Mouse (Mus musculus): ENCODE measurements at regions not wholly inside any gene's neighbourhood (a gene's known extent, or its start where the extent isn't known, plus 50 kb on each side); places are given as distances from the start of the nearest gene placed in this dataset.

DNA sequence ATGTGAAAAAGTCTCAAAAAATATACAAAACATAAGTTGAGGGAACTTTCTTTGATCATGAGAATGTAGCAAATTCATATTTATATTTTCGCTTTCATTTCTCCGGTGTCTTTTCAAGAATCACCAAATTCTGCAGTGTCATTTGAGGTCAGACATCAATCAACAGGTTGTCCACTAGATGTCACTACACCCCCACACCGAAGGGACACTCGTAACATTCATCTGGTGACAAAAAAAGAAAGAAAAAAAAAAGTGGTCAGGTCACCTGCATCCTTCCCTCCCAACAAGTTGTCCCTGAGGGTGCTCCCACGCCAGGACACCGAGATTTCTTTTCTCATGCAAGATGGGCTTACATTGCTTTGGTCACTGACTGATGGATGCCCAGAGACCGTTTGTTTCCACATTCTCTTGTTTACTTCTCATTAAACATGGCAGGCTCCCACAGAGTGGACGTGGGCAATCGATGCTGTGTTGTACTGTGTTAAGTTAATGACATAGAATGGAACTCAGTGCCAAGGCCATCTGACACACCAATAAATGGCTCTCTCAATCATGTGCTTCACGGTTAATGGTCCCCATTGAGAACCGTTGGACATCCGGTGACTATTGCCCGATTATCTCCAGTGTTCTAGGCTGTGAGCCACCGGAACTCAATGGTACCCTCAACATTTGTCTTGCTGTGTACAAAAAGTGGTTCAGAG lies 199.1 kb upstream of the Gadl1 start:
- 77% methylated on average over 14 of the region's 14 CpGs for WGBS
- no peak for ATAC-seq (ENCODE audit: insufficient number of reproducible peaks, insufficient read depth, low FRiP score, low read depth)

DNA sequence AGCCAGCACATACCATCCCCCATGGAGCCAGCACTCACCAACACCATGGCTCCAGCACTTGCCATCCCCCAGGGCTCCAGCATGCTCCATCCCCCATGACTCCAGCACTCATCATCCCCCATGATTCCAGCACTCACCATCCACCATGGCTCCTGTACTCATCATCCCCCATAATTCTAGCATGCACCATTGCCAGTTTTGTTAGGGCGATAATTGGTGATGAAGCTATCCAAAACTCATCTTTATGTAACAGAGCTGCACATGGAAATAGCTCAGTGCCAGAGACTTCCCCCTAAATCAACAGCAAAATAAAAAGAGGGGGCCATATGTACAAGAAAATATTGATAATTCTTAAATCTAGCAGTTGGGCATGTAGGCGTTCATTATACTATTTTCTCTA lies 188.9 kb upstream of the Gadl1 start:
- H3K9ac ChIP-seq (ENCODE audit: low read length): no peak overlapping the region
- no peak overlapping the region for H3K27ac ChIP-seq (replicated peaks in 1 of 2; ENCODE audit: control insufficient read depth in 1 of 2, insufficient read depth in 1 of 2, low read depth in 2 of 2, low read length in 2 of 2)
- no peak for ATAC-seq (ENCODE audit: insufficient number of reproducible peaks, insufficient read depth, low FRiP score, low read depth)

More for the DNA sequence above, 199.1 kb upstream of the Gadl1 start:
- no peak overlapping the region for H3K4me3 ChIP-seq (ENCODE audit: control insufficient read depth in 1 of 2, insufficient read depth in 1 of 2, low read depth in 1 of 2, low read length in 2 of 2)
- no peaks in the 10 kb centered on the region for H3K27me3 ChIP-seq (ENCODE audit: control insufficient read depth, insufficient read depth, low read length)
- no peak overlapping the region for H3K9ac ChIP-seq (ENCODE audit: low read length)
- H3K4me1 ChIP-seq (ENCODE audit: control insufficient read depth in 2 of 2, insufficient read depth in 2 of 2, low read length in 2 of 2): peaks cover 2 to 10% of the 10 kb centered on the region in 2 experiments; a peak in 2 of 4 replicates
- H3K4me2 ChIP-seq (ENCODE audit: low read length): no peak overlapping the region
- H3K36me3 ChIP-seq (ENCODE audit: control insufficient read depth, insufficient read depth, low read length): no peaks in the 10 kb centered on the region
- H3K27ac ChIP-seq (replicated peaks in 1 of 2; ENCODE audit: control insufficient read depth in 1 of 2, insufficient read depth in 1 of 2, low read depth in 2 of 2, low read length in 2 of 2): no peak overlapping the region
- H3K9me3 ChIP-seq (ENCODE audit: control insufficient read depth, low read length): no peaks in the 10 kb centered on the region

DNA sequence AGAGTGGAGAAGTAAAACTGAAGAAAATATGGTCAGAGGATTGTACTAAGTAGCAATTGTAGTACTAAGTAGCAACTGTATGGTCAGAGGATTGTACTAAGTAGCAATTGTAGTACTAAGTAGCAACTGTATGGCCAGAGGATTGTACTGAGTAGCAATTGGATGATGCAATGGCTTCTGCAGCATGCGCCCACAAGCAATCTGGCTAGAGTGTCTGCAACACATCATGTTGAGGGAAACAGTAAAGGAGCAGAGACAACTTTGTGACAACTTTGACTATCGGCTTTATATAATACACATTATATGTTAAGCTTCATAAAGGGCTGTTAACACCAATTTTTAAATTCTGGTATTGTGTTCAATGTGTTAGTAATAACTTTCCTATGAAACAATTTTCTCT lies 188.4 kb upstream of the Gadl1 start:
- Histone ChIP-seq H3K9me3 (ENCODE audit: control insufficient read depth, low read length) (0 out of 2 replicates have a peak, but pooled peaks cover 6% of the 10 kb centered on the region), H3K36me3 (ENCODE audit: control insufficient read depth, insufficient read depth, low read length) (no peaks in the 10 kb centered on the region), H3K4me3 (ENCODE audit: control insufficient read depth in 1 of 2, insufficient read depth in 1 of 2, low read depth in 1 of 2, low read length in 2 of 2) (no peak overlapping the region), H3K27me3 (ENCODE audit: control insufficient read depth, insufficient read depth, low read length) (no peaks in the 10 kb centered on the region), H3K9ac (ENCODE audit: low read length) (no peak overlapping the region), H3K4me1 (ENCODE audit: control insufficient read depth in 2 of 2, insufficient read depth in 2 of 2, low read length in 2 of 2) (no peaks in the 10 kb centered on the region), H3K27ac (replicated peaks in 1 of 2; ENCODE audit: control insufficient read depth in 1 of 2, insufficient read depth in 1 of 2, low read depth in 2 of 2, low read length in 2 of 2) (no peak overlapping the region), H3K4me2 (ENCODE audit: low read length) (no peak overlapping the region)
- ATAC-seq (ENCODE audit: insufficient number of reproducible peaks, insufficient read depth, low FRiP score, low read depth): no peak
- WGBS: 90% methylated on average over 2 of the region's 2 CpGs

More for the DNA sequence above, 188.9 kb upstream of the Gadl1 start:
- H3K4me2 ChIP-seq (ENCODE audit: low read length): no peak overlapping the region
- no peaks in the 10 kb centered on the region for H3K36me3 ChIP-seq (ENCODE audit: control insufficient read depth, insufficient read depth, low read length)
- no peaks in the 10 kb centered on the region for H3K4me1 ChIP-seq (ENCODE audit: control insufficient read depth in 2 of 2, insufficient read depth in 2 of 2, low read length in 2 of 2)
- H3K4me3 ChIP-seq (ENCODE audit: control insufficient read depth in 1 of 2, insufficient read depth in 1 of 2, low read depth in 1 of 2, low read length in 2 of 2): no peak overlapping the region
- no peaks in the 10 kb centered on the region for H3K27me3 ChIP-seq (ENCODE audit: control insufficient read depth, insufficient read depth, low read length)
- WGBS: 91% methylated on average over 2 of the region's 2 CpGs
- H3K9me3 ChIP-seq (ENCODE audit: control insufficient read depth, low read length): 0 out of 2 replicates have a peak, but pooled peaks cover 4% of the 10 kb centered on the region

DNA sequence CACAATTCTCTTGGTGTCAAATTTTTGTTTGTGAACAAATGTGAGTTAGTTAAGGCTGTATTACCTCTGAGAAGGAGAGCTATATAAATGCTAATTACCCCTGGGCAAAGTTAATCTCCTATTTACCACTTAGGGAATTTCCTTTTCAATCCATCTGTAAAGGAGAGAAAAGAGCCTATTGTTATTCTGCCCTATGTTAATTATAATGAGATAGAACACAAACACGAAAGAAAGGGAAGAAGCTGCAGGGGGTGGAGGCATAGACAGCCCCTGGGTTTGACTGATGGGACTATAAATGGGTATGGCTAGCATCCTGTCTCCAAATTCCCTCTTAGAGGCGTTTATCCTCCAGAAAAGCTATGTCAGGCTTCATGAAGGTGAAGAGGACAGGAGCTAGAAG lies 185.2 kb upstream of the Gadl1 start:
- H3K9ac ChIP-seq (ENCODE audit: low read length): no peak overlapping the region
- H3K36me3 ChIP-seq (ENCODE audit: control insufficient read depth, insufficient read depth, low read length): no peaks in the 10 kb centered on the region
- H3K27ac ChIP-seq (replicated peaks in 1 of 2; ENCODE audit: control insufficient read depth in 1 of 2, insufficient read depth in 1 of 2, low read depth in 2 of 2, low read length in 2 of 2): no peak overlapping the region
- ATAC-seq (ENCODE audit: insufficient number of reproducible peaks, insufficient read depth, low FRiP score, low read depth): no peak
- WGBS: 50% methylated on average over 2 of the region's 2 CpGs
- peaks cover 2 to 8% of the 10 kb centered on the region in 2 experiments; a peak in 2 of 4 replicates for H3K4me1 ChIP-seq (ENCODE audit: control insufficient read depth in 2 of 2, insufficient read depth in 2 of 2, low read length in 2 of 2)
- H3K27me3 ChIP-seq (ENCODE audit: control insufficient read depth, insufficient read depth, low read length): no peaks in the 10 kb centered on the region
- no peak overlapping the region for H3K4me2 ChIP-seq (ENCODE audit: low read length)
- 0 out of 2 replicates have a peak, but pooled peaks cover 6% of the 10 kb centered on the region for H3K9me3 ChIP-seq (ENCODE audit: control insufficient read depth, low read length)
- H3K4me3 ChIP-seq (ENCODE audit: control insufficient read depth in 1 of 2, insufficient read depth in 1 of 2, low read depth in 1 of 2, low read length in 2 of 2): no peak overlapping the region

DNA sequence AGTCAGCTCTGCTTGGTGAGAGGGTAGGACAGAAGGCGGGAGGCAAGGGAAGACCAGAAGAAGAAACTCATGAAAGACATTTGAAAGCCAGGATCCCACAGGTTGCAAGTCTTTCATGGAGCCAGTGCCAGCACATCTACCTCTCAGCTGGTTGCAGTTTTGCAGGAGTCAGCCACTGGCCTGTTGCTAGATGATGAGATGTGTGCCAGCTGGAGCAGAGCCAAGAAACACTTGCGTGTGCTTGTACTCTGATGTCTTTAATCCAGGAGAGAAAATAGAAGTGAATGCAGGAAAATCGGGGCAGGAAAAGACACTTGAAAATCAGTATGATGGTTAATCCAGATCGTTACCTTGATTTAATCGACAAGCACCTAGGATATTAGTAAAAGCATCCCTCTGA lies 181.9 kb upstream of the Gadl1 start:
- Histone ChIP-seq H3K9ac (ENCODE audit: low read length) (no peak overlapping the region), H3K36me3 (ENCODE audit: control insufficient read depth, insufficient read depth, low read length) (no peaks in the 10 kb centered on the region), H3K27ac (replicated peaks in 1 of 2; ENCODE audit: control insufficient read depth in 1 of 2, insufficient read depth in 1 of 2, low read depth in 2 of 2, low read length in 2 of 2) (no peak overlapping the region), H3K4me3 (ENCODE audit: control insufficient read depth in 1 of 2, insufficient read depth in 1 of 2, low read depth in 1 of 2, low read length in 2 of 2) (no peak overlapping the region), H3K9me3 (ENCODE audit: control insufficient read depth, low read length) (0 out of 2 replicates have a peak, but pooled peaks cover 6% of the 10 kb centered on the region), H3K27me3 (ENCODE audit: control insufficient read depth, insufficient read depth, low read length) (no peaks in the 10 kb centered on the region), H3K4me1 (ENCODE audit: control insufficient read depth in 2 of 2, insufficient read depth in 2 of 2, low read length in 2 of 2) (peaks cover 2 to 8% of the 10 kb centered on the region in 2 experiments; a peak in 2 of 4 replicates), H3K4me2 (ENCODE audit: low read length) (no peak overlapping the region)
- 40% methylated on average over 5 of the region's 5 CpGs for WGBS
- ATAC-seq (ENCODE audit: insufficient number of reproducible peaks, insufficient read depth, low FRiP score, low read depth): no peak

DNA sequence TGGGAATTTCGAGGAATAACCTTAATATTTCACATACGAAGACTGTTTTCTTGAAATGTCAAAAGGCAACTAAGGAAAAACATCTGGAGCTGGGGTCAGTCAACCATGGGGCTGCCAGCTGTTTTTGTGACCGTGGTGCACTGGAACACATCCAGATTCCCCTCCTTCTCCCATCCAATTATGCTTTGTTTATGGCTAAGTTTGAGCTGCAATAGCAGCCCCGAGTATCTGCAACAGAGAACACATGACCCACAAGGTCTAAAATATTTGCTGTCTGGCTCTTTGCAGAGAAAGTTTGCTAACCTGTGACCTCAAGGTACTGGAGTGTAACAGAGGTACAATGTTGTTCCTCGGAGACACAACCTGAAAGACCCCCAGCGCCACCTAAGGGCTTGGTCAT lies 177.7 kb upstream of the Gadl1 start:
- ATAC-seq (ENCODE audit: insufficient number of reproducible peaks, insufficient read depth, low FRiP score, low read depth): no peak
- Histone ChIP-seq H3K4me1 (ENCODE audit: control insufficient read depth in 2 of 2, insufficient read depth in 2 of 2, low read length in 2 of 2) (peaks cover 2 to 8% of the 10 kb centered on the region in 2 experiments; a peak in 2 of 4 replicates), H3K27me3 (ENCODE audit: control insufficient read depth, insufficient read depth, low read length) (no peaks in the 10 kb centered on the region), H3K27ac (replicated peaks in 1 of 2; ENCODE audit: control insufficient read depth in 1 of 2, insufficient read depth in 1 of 2, low read depth in 2 of 2, low read length in 2 of 2) (no peak overlapping the region), H3K9me3 (ENCODE audit: control insufficient read depth, low read length) (no peaks in the 10 kb centered on the region), H3K9ac (ENCODE audit: low read length) (no peak overlapping the region), H3K4me3 (ENCODE audit: control insufficient read depth in 1 of 2, insufficient read depth in 1 of 2, low read depth in 1 of 2, low read length in 2 of 2) (no peak overlapping the region), H3K36me3 (ENCODE audit: control insufficient read depth, insufficient read depth, low read length) (no peaks in the 10 kb centered on the region), H3K4me2 (ENCODE audit: low read length) (no peak overlapping the region)
- 66% methylated on average over 6 of the region's 6 CpGs for WGBS

DNA sequence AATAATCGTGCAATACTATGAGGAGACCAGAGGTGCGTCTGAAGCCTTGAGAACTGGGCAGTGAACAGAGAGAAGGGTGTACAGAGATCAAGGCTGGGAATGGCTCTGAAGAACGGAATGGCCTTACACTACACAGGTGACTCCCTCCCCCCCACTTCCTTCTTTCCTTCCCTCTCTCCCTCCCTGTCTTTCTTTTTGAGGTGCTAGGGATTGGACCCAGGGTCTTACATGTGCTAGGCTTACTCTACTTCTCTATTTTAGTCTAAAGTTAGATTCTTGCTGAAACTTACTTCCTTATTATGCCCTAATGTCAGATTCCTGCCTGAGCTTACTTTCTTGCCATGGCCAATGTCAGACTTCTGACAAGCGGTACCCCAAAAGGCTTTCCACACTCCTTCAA lies 176.2 kb upstream of the Gadl1 start:
- H3K4me3 ChIP-seq (ENCODE audit: control insufficient read depth in 1 of 2, insufficient read depth in 1 of 2, low read depth in 1 of 2, low read length in 2 of 2): no peak overlapping the region
- H3K27me3 ChIP-seq (ENCODE audit: control insufficient read depth, insufficient read depth, low read length): no peaks in the 10 kb centered on the region
- 79% methylated on average over 4 of the region's 4 CpGs for WGBS
- H3K4me1 ChIP-seq (ENCODE audit: control insufficient read depth in 2 of 2, insufficient read depth in 2 of 2, low read length in 2 of 2): no peaks in the 10 kb centered on the region
- no peak overlapping the region for H3K27ac ChIP-seq (replicated peaks in 1 of 2; ENCODE audit: control insufficient read depth in 1 of 2, insufficient read depth in 1 of 2, low read depth in 2 of 2, low read length in 2 of 2)
- H3K9me3 ChIP-seq (ENCODE audit: control insufficient read depth, low read length): no peaks in the 10 kb centered on the region
- H3K36me3 ChIP-seq (ENCODE audit: control insufficient read depth, insufficient read depth, low read length): no peaks in the 10 kb centered on the region
- no peak overlapping the region for H3K4me2 ChIP-seq (ENCODE audit: low read length)
- ATAC-seq (ENCODE audit: insufficient number of reproducible peaks, insufficient read depth, low FRiP score, low read depth): no peak
- no peak overlapping the region for H3K9ac ChIP-seq (ENCODE audit: low read length)

DNA sequence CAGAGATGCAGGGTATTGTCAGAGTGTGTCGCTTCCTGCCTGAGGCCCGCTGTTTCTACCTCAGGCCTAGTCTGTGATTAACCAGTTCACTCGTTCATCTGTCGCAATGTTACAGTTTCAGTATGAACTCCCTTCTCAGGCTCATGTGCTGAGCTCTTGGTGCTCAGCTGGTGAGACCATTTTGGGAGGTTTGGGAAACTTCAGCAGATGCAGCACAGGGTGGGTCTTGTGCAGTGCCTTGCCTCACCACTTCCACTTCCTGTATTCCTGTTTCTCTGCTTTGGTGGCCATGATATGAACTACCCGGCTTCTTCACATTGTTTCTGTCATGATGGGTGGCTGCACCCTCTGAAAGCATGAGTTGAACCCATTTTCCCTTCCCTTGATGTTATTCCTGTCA lies 169.3 kb upstream of the Gadl1 start:
- no peaks in the 10 kb centered on the region for H3K4me1 ChIP-seq (ENCODE audit: control insufficient read depth in 2 of 2, insufficient read depth in 2 of 2, low read length in 2 of 2)
- H3K4me3 ChIP-seq (ENCODE audit: control insufficient read depth in 1 of 2, insufficient read depth in 1 of 2, low read depth in 1 of 2, low read length in 2 of 2): no peak overlapping the region
- H3K9me3 ChIP-seq (ENCODE audit: control insufficient read depth, low read length): no peaks in the 10 kb centered on the region
- H3K27me3 ChIP-seq (ENCODE audit: control insufficient read depth, insufficient read depth, low read length): no peaks in the 10 kb centered on the region
- H3K4me2 ChIP-seq (ENCODE audit: low read length): no peak overlapping the region
- H3K36me3 ChIP-seq (ENCODE audit: control insufficient read depth, insufficient read depth, low read length): no peaks in the 10 kb centered on the region
- no peak for ATAC-seq (ENCODE audit: insufficient number of reproducible peaks, insufficient read depth, low FRiP score, low read depth)
- H3K27ac ChIP-seq (replicated peaks in 1 of 2; ENCODE audit: control insufficient read depth in 1 of 2, insufficient read depth in 1 of 2, low read depth in 2 of 2, low read length in 2 of 2): no peak overlapping the region
- WGBS: 73% methylated on average over 5 of the region's 5 CpGs
- no peak overlapping the region for H3K9ac ChIP-seq (ENCODE audit: low read length)

Data from heart, embryonic 14.5 days (tissue).